ENCODE assay signal across 24 mouse cellular contexts in the genomic region with DNA sequence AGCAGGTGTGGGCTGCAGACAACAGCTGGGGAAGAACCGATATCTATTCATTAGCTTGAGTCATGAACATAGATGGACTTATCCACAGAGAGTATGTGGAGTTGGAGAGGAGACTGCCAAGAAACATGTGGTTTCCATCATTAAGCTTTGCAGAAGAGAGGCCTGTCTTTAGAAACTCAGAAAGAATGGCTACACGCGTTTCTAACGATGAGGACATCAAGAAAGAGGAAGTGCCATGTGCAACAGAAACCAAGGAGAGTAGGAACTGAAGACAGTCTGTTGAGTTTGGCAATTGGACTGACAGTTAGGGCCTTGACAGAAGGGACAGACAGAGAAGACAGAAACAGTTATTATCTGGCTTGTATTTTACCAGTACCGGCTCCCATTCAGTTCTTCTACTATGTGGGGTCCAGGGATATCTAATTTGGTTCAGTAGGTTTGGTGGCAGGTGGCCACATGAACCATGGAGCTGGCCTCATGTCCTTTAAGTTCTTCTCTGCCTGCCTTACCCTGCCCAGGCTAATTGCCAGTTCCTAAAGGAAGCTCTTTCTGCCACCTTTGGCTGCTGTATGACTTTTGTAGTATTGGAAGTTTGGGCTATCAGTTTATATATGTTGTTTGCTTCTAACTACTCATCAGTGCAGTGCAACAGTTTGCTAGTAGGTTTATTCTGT. TPM values are rescaled to one million over a fixed set of nuclear protein-coding genes. Genes with fewer than 3 reads are reported as not detected.
DNase-seq lines count a peak whose midpoint lies in the region; ATAC-seq lines count a peak whose summit lies in the region.
"Had no signal": no experiment of that assay in that cellular context is flagged by ENCODE, and none has a peak within 500 bp of the region (broad histone marks: within the 10 kb centered on the region; RNA-seq: fewer than 3 reads in every experiment).

No protein-coding gene starts in this region.

- no peaks in the 10 kb centered on the region for H3K9me3 ChIP-seq in liver, embryonic 15.5 days (replicated peaks)
- H3K9me3 ChIP-seq in limb, embryonic 10.5 days (replicated peaks), result no peaks in the 10 kb centered on the region
- no peaks in the 10 kb centered on the region for H3K9me3 ChIP-seq in hindbrain, embryonic 14.5 days (ENCODE audit: control insufficient read depth, low read length)
- H3K9me3 ChIP-seq: embryonic facial prominence, embryonic 10.5 days; forebrain, embryonic 15.5 days; kidney, embryonic 15.5 days; midbrain, embryonic 12.5 days had no signal

- H3K4me3 ChIP-seq in liver, embryonic 15.5 days (replicated peaks), result no peak overlapping the region
- no peak overlapping the region for H3K4me3 ChIP-seq in limb, embryonic 10.5 days
- no peak overlapping the region for H3K4me3 ChIP-seq in hindbrain, embryonic 14.5 days (replicated peaks; ENCODE audit: low read length)
- H3K4me3 ChIP-seq: embryonic facial prominence, embryonic 10.5 days; forebrain, embryonic 15.5 days; kidney, embryonic 15.5 days; midbrain, embryonic 12.5 days had no signal

- no peak for ATAC-seq in liver, embryonic 15.5 days (ENCODE audit: insufficient read depth)
- ATAC-seq in hindbrain, embryonic 14.5 days (ENCODE audit: low FRiP score), result no peak
- ATAC-seq: forebrain, embryonic 15.5 days had no signal

- 37% methylated on average over 5 of the region's 5 CpGs for WGBS in liver, embryonic 15.5 days (ENCODE audit: insufficient replicate concordance)
- 93% methylated on average over 5 of the region's 5 CpGs for WGBS in limb, embryonic 10.5 days
- WGBS in hindbrain, embryonic 14.5 days, result 94% methylated on average over 5 of the region's 5 CpGs

- H3K9ac ChIP-seq in liver, embryonic 15.5 days, result no peak overlapping the region
- H3K9ac ChIP-seq in hindbrain, embryonic 14.5 days, result no peak overlapping the region
- H3K9ac ChIP-seq: forebrain, embryonic 15.5 days; kidney, embryonic 15.5 days; liver, embryonic 14.5 days; midbrain, embryonic 12.5 days had no signal

- DNase-seq in spleen, postnatal 36 days (ENCODE audit: low spot score in 2 of 2), result peak; percentile 42 to 56
- no peak for DNase-seq in spleen, adult 18-20 months
- DNase-seq in MEL-GATA-1-ER (ENCODE audit: extremely low read depth, low read depth), result peak; percentile 73
- no peak for DNase-seq in layer of hippocampus, postnatal 10 days (ENCODE audit: low spot score in 2 of 2)
- DNase-seq in limb, embryonic 10.5 days (ENCODE audit: low spot score), result no peak
- DNase-seq in hindbrain, embryonic 14.5 days (ENCODE audit: low spot score), result no peak
- DNase-seq: adrenal gland, postnatal 36 days; cerebellum, postnatal 14 days; heart, postnatal 4 days; lung, postnatal 36 days; thymus, postnatal 14 days had no signal

- no peaks in the 10 kb centered on the region for H3K36me3 ChIP-seq in liver, embryonic 15.5 days (replicated peaks)
- no peaks in the 10 kb centered on the region for H3K36me3 ChIP-seq in limb, embryonic 10.5 days
- H3K36me3 ChIP-seq in hindbrain, embryonic 14.5 days (replicated peaks; ENCODE audit: control insufficient read depth, insufficient read depth), result no peaks in the 10 kb centered on the region
- H3K36me3 ChIP-seq: embryonic facial prominence, embryonic 10.5 days; forebrain, embryonic 15.5 days; kidney, embryonic 15.5 days; midbrain, embryonic 12.5 days had no signal

- peak overlapping the region; percentile 24; the same call in 1 of the 2 replicates for H3K27ac ChIP-seq in liver, embryonic 15.5 days (replicated peaks)
- H3K27ac ChIP-seq in limb, embryonic 10.5 days, result no peak overlapping the region
- no peak overlapping the region for H3K27ac ChIP-seq in hindbrain, embryonic 14.5 days
- H3K27ac ChIP-seq: embryonic facial prominence, embryonic 10.5 days; forebrain, embryonic 15.5 days; kidney, embryonic 15.5 days; liver, embryonic 14.5 days; midbrain, embryonic 12.5 days; stomach, postnatal 0 days had no signal

- H3K4me2 ChIP-seq in liver, embryonic 15.5 days, result no peak overlapping the region
- H3K4me2 ChIP-seq in hindbrain, embryonic 14.5 days (replicated peaks), result no peak overlapping the region
- H3K4me2 ChIP-seq: forebrain, embryonic 15.5 days; kidney, embryonic 15.5 days; midbrain, embryonic 12.5 days had no signal

- H3K27me3 ChIP-seq in liver, embryonic 15.5 days, result no peaks in the 10 kb centered on the region
- H3K27me3 ChIP-seq in limb, embryonic 10.5 days (ENCODE audit: low read depth, poor library complexity, severe bottlenecking), result no peaks in the 10 kb centered on the region
- no peaks in the 10 kb centered on the region for H3K27me3 ChIP-seq in hindbrain, embryonic 14.5 days (ENCODE audit: control insufficient read depth, insufficient read depth, low read length)
- H3K27me3 ChIP-seq: forebrain, embryonic 15.5 days; kidney, embryonic 15.5 days; midbrain, embryonic 12.5 days had no signal

- H3K4me1 ChIP-seq in liver, embryonic 15.5 days (replicated peaks), result peaks cover 15% of the 10 kb centered on the region; the same call in 1 of the 2 replicates
- H3K4me1 ChIP-seq in limb, embryonic 10.5 days, result no peaks in the 10 kb centered on the region
- no peaks in the 10 kb centered on the region for H3K4me1 ChIP-seq in hindbrain, embryonic 14.5 days (replicated peaks; ENCODE audit: control insufficient read depth, insufficient read depth, low read length)
- H3K4me1 ChIP-seq: forebrain, embryonic 15.5 days; kidney, embryonic 15.5 days had no signal

RNA-seq across cellular contexts. Expression of a gene that starts 12.8 kb away (rescaled TPM):
- 26.7 and 68.4 TPM in 2 replicates for polyA plus RNA-seq in liver, embryonic 15.5 days (2015; fragmentation: Nextera tagmentation; extraction: Ambion mirVana)
- not detected for total RNA-seq in layer of hippocampus, postnatal 10 days (2021)
- 0.18 TPM in 1 of 2 replicates, not detected in the other for polyA plus RNA-seq in limb, embryonic 10.5 days (2016; fragmentation: Nextera tagmentation; extraction: Ambion mirVana)
- not detected in 2 replicates for polyA plus RNA-seq in hindbrain, embryonic 14.5 days (2014; fragmentation: Nextera tagmentation; extraction: Ambion mirVana)
- total RNA-seq: adrenal gland, postnatal 36 days; heart, postnatal 4 days; left cerebral cortex, postnatal 36 days had no signal
- polyA plus RNA-seq: forebrain, embryonic 15.5 days; heart, embryonic 14.5 days; midbrain, embryonic 12.5 days; neural tube, embryonic 14.5 days had no signal

RNA-seq across cellular contexts. Expression of a gene that starts 20.6 kb away (rescaled TPM):
- polyA plus RNA-seq in liver, embryonic 15.5 days (2015; fragmentation: Nextera tagmentation; extraction: Ambion mirVana), result 1.8 and 6.4 TPM in 2 replicates
- not detected for total RNA-seq in layer of hippocampus, postnatal 10 days (2021)
- 0.15 TPM in 1 of 2 replicates, not detected in the other for polyA plus RNA-seq in limb, embryonic 10.5 days (2016; fragmentation: Nextera tagmentation; extraction: Ambion mirVana)
- polyA plus RNA-seq in hindbrain, embryonic 14.5 days (2014; fragmentation: Nextera tagmentation; extraction: Ambion mirVana), result not detected in 2 replicates
- total RNA-seq: adrenal gland, postnatal 36 days; heart, postnatal 4 days; left cerebral cortex, postnatal 36 days had no signal
- polyA plus RNA-seq: embryonic facial prominence, embryonic 10.5 days; forebrain, embryonic 15.5 days; gonadal fat pad, adult 2 months; heart, embryonic 14.5 days; kidney, embryonic 15.5 days; large intestine, adult 2 months; midbrain, embryonic 12.5 days; neural tube, embryonic 14.5 days; small intestine, adult 2 months; stomach, postnatal 0 days had no signal

RNA-seq across cellular contexts. Expression of a gene that starts 31.1 kb away (rescaled TPM):
- 113 and 114 TPM in 2 replicates for polyA plus RNA-seq in liver, embryonic 15.5 days (2015; fragmentation: Nextera tagmentation; extraction: Ambion mirVana)
- 1 to 10 TPM; 2.4 to 5.3 TPM for total RNA-seq in layer of hippocampus, postnatal 10 days (2021)
- 30.4 and 32.8 TPM in 2 replicates for polyA plus RNA-seq in limb, embryonic 10.5 days (2016; fragmentation: Nextera tagmentation; extraction: Ambion mirVana)
- 4.8 and 4.9 TPM in 2 replicates for polyA plus RNA-seq in hindbrain, embryonic 14.5 days (2014; fragmentation: Nextera tagmentation; extraction: Ambion mirVana)

Comparison
In these comparisons a context has a peak if more than half of its experiments do, and no peak if none do; other contexts are left out.
1. DNase-seq: peak in spleen, postnatal 36 days (2 of 2) and MEL-GATA-1-ER (single experiment); none in spleen, adult 18-20 months (0 of 2), layer of hippocampus, postnatal 10 days (0 of 2), limb, embryonic 10.5 days (single experiment) and hindbrain, embryonic 14.5 days (single experiment).
2. RNA of a gene that starts 12.8 kb away (polyA plus RNA-seq): 26.7 to 68.4 TPM in liver, embryonic 15.5 days; 0.18 TPM in limb, embryonic 10.5 days and not detected in hindbrain, embryonic 14.5 days; every median in the first group is over 10 times any median in the second.